Mouse (Mus musculus) forebrain, embryonic 16.5 days (tissue): ENCODE data around the gene Nxn. TPM values are rescaled to one million over a fixed set of nuclear protein-coding genes. Genes with fewer than 3 reads are reported as not detected.

Experiments used
- ATAC-seq: fragments of 200-750 bp; cut with Nextera tagmentation; 2 replicates; pipeline ENCODE4 v1.8.0; 2017; ENCODE audit warnings: mild to moderate bottlenecking, moderate library complexity
- H3K27ac ChIP-seq: fragments of 300-500 bp; sonication (generic); 2 replicates; pipeline ENCODE4 v1.5.1; 2014; ENCODE audit warnings: low read length, control low read depth
- H3K27me3 ChIP-seq: fragments of 300-500 bp; sonication (generic); replicated peaks from 2 replicates; pipeline ENCODE4 v1.6.1; 2014; ENCODE audit warnings: low read length; ENCODE audit not compliant: control insufficient read depth, insufficient read depth
- H3K36me3 ChIP-seq: fragments of 300-500 bp; sonication (generic); 2 replicates; pipeline ENCODE4 v1.6.1; 2014; ENCODE audit not compliant: control insufficient read depth, insufficient read depth
- H3K4me1 ChIP-seq: fragments of 300-500 bp; sonication (generic); replicated peaks from 2 replicates; pipeline ENCODE4 v1.6.1; 2014; ENCODE audit warnings: low read length; ENCODE audit not compliant: control insufficient read depth, insufficient read depth
- H3K4me2 ChIP-seq: fragments of 300-500 bp; sonication (generic); 2 replicates; pipeline ENCODE4 v1.6.1; 2014; ENCODE audit warnings: mild to moderate bottlenecking, low read length, control low read depth
- H3K4me3 ChIP-seq: fragments of 300-500 bp; sonication (generic); replicated peaks from 2 replicates; pipeline ENCODE4 v1.5.1; 2014; ENCODE audit warnings: mild to moderate bottlenecking, low read length, control low read depth
- H3K9ac ChIP-seq: fragments of 300-500 bp; sonication (generic); replicated peaks from 2 replicates; pipeline ENCODE4 v1.6.1; 2014; ENCODE audit warnings: low read depth, low read length, control low read depth
- H3K9me3 ChIP-seq: fragments of 300-500 bp; sonication (generic); 2 replicates; pipeline ENCODE4 v1.6.1; 2016; ENCODE audit warnings: low read length; ENCODE audit not compliant: control insufficient read depth
- WGBS: fragments of 180-500 bp; shearing (Covaris S2); extraction: QIAGEN DNeasy Blood & Tissue Kit; methylation state at CpG from one replicate; pipeline ENCODE4 v1.1.7; 2014; 5-methylcytosine and 5-hydroxymethylcytosine counted together
- polyA plus RNA-seq: library from polyadenylated mRNA; unstranded; fragments of >200 nt; fragmentation: Nextera tagmentation; extraction: Ambion mirVana; gene quantifications from 2 replicates; pipeline ENCODE4 v1.2.1, GENCODE M21; 2015

The Nxn gene
- polyA plus RNA-seq, 1 experiment from 2014 or later: 14.5 TPM

- no peaks in the 10 kb centered on the region for H3K27me3 ChIP-seq
Observed at GRCm38 (mm10) chr11:76292398-76292797, 106.5 kb downstream of the Nxn start.

GRCm38 (mm10) chr11:76291960-76292359, 107.0 kb downstream of the Nxn start:
- ATAC-seq: no peak
- Histone ChIP-seq H3K9ac (no peak overlapping the region), H3K36me3 (no peaks in the 10 kb centered on the region), H3K4me1 (peaks cover 51% of the 10 kb centered on the region), H3K27ac (no peak overlapping the region), H3K4me2 (no peak overlapping the region), H3K9me3 (no peaks in the 10 kb centered on the region), H3K4me3 (no peak overlapping the region), H3K27me3 (no peaks in the 10 kb centered on the region)
- 81% methylated on average over 4 of the region's 4 CpGs for whole genome bisulfite sequencing

More at GRCm38 (mm10) chr11:76292398-76292797, 106.5 kb downstream of the Nxn start:
- Histone ChIP-seq H3K4me3 (no peak overlapping the region), H3K9me3 (no peaks in the 10 kb centered on the region), H3K36me3 (no peaks in the 10 kb centered on the region), H3K4me1 (peaks cover 55% of the 10 kb centered on the region), H3K27ac (no peak overlapping the region), H3K9ac (no peak overlapping the region), H3K4me2 (no peak overlapping the region)
- 85% methylated on average over 15 of the region's 15 CpGs for WGBS
- no peak for ATAC-seq

- no peaks in the 10 kb centered on the region for H3K9me3 ChIP-seq
- WGBS: 16% methylated on average over 11 of the region's 11 CpGs
- H3K36me3 ChIP-seq: no peaks in the 10 kb centered on the region
- ATAC-seq: peak; percentile 85
- H3K9ac ChIP-seq: 0 out of 2 replicates have a peak overlapping the region, but pooled peaks have one; percentile 27
- no peaks in the 10 kb centered on the region for H3K27me3 ChIP-seq
- no peak overlapping the region for H3K4me3 ChIP-seq
- H3K4me2 ChIP-seq: 0 out of 2 replicates have a peak overlapping the region, but pooled peaks have one; percentile 4
- peaks cover 52% of the 10 kb centered on the region for H3K4me1 ChIP-seq
- peak overlapping the region; percentile 73 for H3K27ac ChIP-seq
Observed at GRCm38 (mm10) chr11:76290367-76290766, 108.6 kb downstream of the Nxn start.

GRCm38 (mm10) chr11:76288645-76289044, 110.3 kb downstream of the Nxn start:
- Histone ChIP-seq H3K4me2 (no peak overlapping the region), H3K4me3 (no peak overlapping the region), H3K27me3 (no peaks in the 10 kb centered on the region), H3K27ac (no peak overlapping the region; the same call in 1 of the 2 replicates), H3K9me3 (no peaks in the 10 kb centered on the region), H3K9ac (no peak overlapping the region), H3K4me1 (peaks cover 46% of the 10 kb centered on the region), H3K36me3 (no peaks in the 10 kb centered on the region)
- 71% methylated on average over 6 of the region's 6 CpGs for WGBS
- ATAC-seq: no peak

GRCm38 (mm10) chr11:76287301-76287700, 111.6 kb downstream of the Nxn start:
- no peak overlapping the region for H3K9ac ChIP-seq
- no peaks in the 10 kb centered on the region for H3K27me3 ChIP-seq
- no peaks in the 10 kb centered on the region for H3K9me3 ChIP-seq
- no peak overlapping the region for H3K27ac ChIP-seq
- no peaks in the 10 kb centered on the region for H3K36me3 ChIP-seq
- peaks cover 39% of the 10 kb centered on the region for H3K4me1 ChIP-seq
- H3K4me2 ChIP-seq: no peak overlapping the region
- ATAC-seq: no peak
- 46% methylated on average over 10 of the region's 10 CpGs for WGBS
- no peak overlapping the region for H3K4me3 ChIP-seq

- Histone ChIP-seq H3K4me1 (peaks cover 37% of the 10 kb centered on the region), H3K4me2 (no peak overlapping the region), H3K4me3 (no peak overlapping the region), H3K9me3 (no peaks in the 10 kb centered on the region), H3K27ac (no peak overlapping the region), H3K36me3 (no peaks in the 10 kb centered on the region), H3K9ac (no peak overlapping the region), H3K27me3 (no peaks in the 10 kb centered on the region)
- 65% methylated on average over 10 of the region's 10 CpGs for WGBS
- ATAC-seq: no peak
Observed at GRCm38 (mm10) chr11:76286534-76287126, 112.3 kb downstream of the Nxn start.

GRCm38 (mm10) chr11:76285431-76286075, 113.4 kb downstream of the Nxn start:
- Histone ChIP-seq H3K9me3 (no peaks in the 10 kb centered on the region), H3K9ac (no peak overlapping the region), H3K4me3 (no peak overlapping the region), H3K27ac (no peak overlapping the region), H3K36me3 (no peaks in the 10 kb centered on the region), H3K4me2 (no peak overlapping the region), H3K4me1 (peaks cover 32% of the 10 kb centered on the region), H3K27me3 (no peaks in the 10 kb centered on the region)
- WGBS: 81% methylated on average over 7 of the region's 7 CpGs
- ATAC-seq: no peak

- WGBS: 94% methylated on average over 6 of the region's 6 CpGs
- Histone ChIP-seq H3K36me3 (no peaks in the 10 kb centered on the region), H3K4me3 (no peak overlapping the region), H3K4me2 (no peak overlapping the region), H3K9ac (no peak overlapping the region), H3K27ac (no peak overlapping the region), H3K9me3 (no peaks in the 10 kb centered on the region), H3K27me3 (no peaks in the 10 kb centered on the region), H3K4me1 (peaks cover 26% of the 10 kb centered on the region)
- ATAC-seq: no peak
Observed at GRCm38 (mm10) chr11:76283841-76284240, 115.1 kb downstream of the Nxn start.

- 65% methylated on average over 2 of the region's 2 CpGs for WGBS
- H3K27me3 ChIP-seq: no peaks in the 10 kb centered on the region
Observed at GRCm38 (mm10) chr11:76279971-76280370, 119.0 kb downstream of the Nxn start.

More at GRCm38 (mm10) chr11:76279971-76280370, 119.0 kb downstream of the Nxn start:
- no peaks in the 10 kb centered on the region for H3K36me3 ChIP-seq
- no peak overlapping the region for H3K9ac ChIP-seq
- no peak overlapping the region for H3K4me2 ChIP-seq
- ATAC-seq: no peak
- H3K9me3 ChIP-seq: no peaks in the 10 kb centered on the region
- H3K27ac ChIP-seq: no peak overlapping the region
- H3K4me3 ChIP-seq: no peak overlapping the region
- peaks cover 11% of the 10 kb centered on the region for H3K4me1 ChIP-seq
